Mouse (Mus musculus): ENCODE measurements around the gene Itih5.

GRCm38 (mm10) chr2:10204301-10204700 lies 50.9 kb downstream of the Itih5 start:
- TF ChIP-seq CTCF (IDR thresholded peaks at IDR 0.05), result no peak
- TF ChIP-seq EP300 (IDR thresholded peaks at IDR 0.05), result no peak
